Mouse (Mus musculus) embryonic fibroblast, embryonic 13.5 days (primary cell): ENCODE results near the gene Obp2b. TPM values are rescaled to one million over a fixed set of nuclear protein-coding genes. Genes with fewer than 3 reads are reported as not detected.
"Not testable (repeated sequence)": the region's sequence is repeated elsewhere in the genome, so short reads cannot be mapped to it uniquely, and the experiment has no call there.

Experiments used
- H3K27ac ChIP-seq: 2 replicates; pipeline ENCODE4 v1.5.1; 2012; ENCODE audit warnings: low read length, control low read depth, inconsistent platforms; ENCODE audit not compliant: insufficient read depth
- H3K4me1 ChIP-seq: 2 replicates; pipeline ENCODE4 v1.6.1; 2011; ENCODE audit warnings: low read length; ENCODE audit not compliant: control insufficient read depth, insufficient read depth
- H3K4me3 ChIP-seq: 2 replicates; pipeline ENCODE4 v1.5.1; 2011; ENCODE audit warnings: mild to moderate bottlenecking, control low read depth, low read length; ENCODE audit not compliant: insufficient read depth
- CTCF ChIP-seq: IDR thresholded peaks from 2 replicates; pipeline ENCODE4 v1.5.1; 2011; ENCODE audit warnings: mild to moderate bottlenecking, control low read depth, low read length, moderate library complexity, borderline replicate concordance; ENCODE audit not compliant: insufficient read depth
- POLR2A ChIP-seq: IDR thresholded peaks from 2 replicates; pipeline ENCODE4 v1.6.1; 2011; ENCODE audit warnings: low read depth, mild to moderate bottlenecking, control low read depth, low read length, moderate library complexity
- polyA plus RNA-seq: library from polyadenylated mRNA; stranded (reverse); fragments of >200 nt; gene quantifications from 2 replicates; pipeline ENCODE4 v1.2.4, GENCODE M21; 2011; ENCODE audit warnings: low read depth; ENCODE audit not compliant: missing spikeins, insufficient read length

Gene Obp2b
- polyA plus RNA-seq: not detected in 2 replicates

GRCm38 (mm10) chr2:25736709-25737108 lies at the start of gene Obp2b:
Gene Obp2b (plus strand): TSS chr2:25737009.
- H3K4me1 ChIP-seq, H3K4me3 ChIP-seq, H3K27ac ChIP-seq: not testable (repeated sequence)

GRCm38 (mm10) chr2:25694605-25695004 lies 42.2 kb upstream of the Obp2b start:
- Histone ChIP-seq H3K4me3 (no peak overlapping the region), H3K4me1 (no peaks in the 10 kb centered on the region), H3K27ac (no peak overlapping the region)
- peak; percentile 33; the same call in 1 of the 2 replicates for TF ChIP-seq CTCF
- no peak for TF ChIP-seq POLR2A

GRCm38 (mm10) chr2:25696951-25697350 lies 39.9 kb upstream of the Obp2b start:
- no peak overlapping the region for H3K27ac ChIP-seq
- H3K4me1 ChIP-seq: no peaks in the 10 kb centered on the region
- TF ChIP-seq POLR2A (no peak), CTCF (no peak)
- H3K4me3 ChIP-seq: no peak overlapping the region

- Histone ChIP-seq H3K4me1 (no peaks in the 10 kb centered on the region), H3K27ac (no peak overlapping the region), H3K4me3 (no peak overlapping the region)
- TF ChIP-seq POLR2A (no peak), CTCF (no peak)
Measured at GRCm38 (mm10) chr2:25698696-25699095, 38.1 kb upstream of the Obp2b start.

- H3K27ac ChIP-seq, H3K4me3 ChIP-seq, H3K4me1 ChIP-seq: not testable (repeated sequence)
Measured at GRCm38 (mm10) chr2:25699743-25700142, 37.1 kb upstream of the Obp2b start, which contains the start of gene Obp2a. Gene Obp2a (plus strand): TSS chr2:25700043.

GRCm38 (mm10) chr2:25701001-25701400 lies 35.8 kb upstream of the Obp2b start:
- TF ChIP-seq POLR2A (no peak), CTCF (no peak)
- Histone ChIP-seq H3K27ac (no peak overlapping the region), H3K4me3 (no peak overlapping the region), H3K4me1 (no peaks in the 10 kb centered on the region)

GRCm38 (mm10) chr2:25703706-25704105 lies 33.1 kb upstream of the Obp2b start:
- Histone ChIP-seq H3K4me3 (no peak overlapping the region), H3K27ac (no peak overlapping the region), H3K4me1 (no peaks in the 10 kb centered on the region)
- no peak for TF ChIP-seq CTCF

- Histone ChIP-seq H3K4me3 (peak within 1 kb of the TSS; percentile 67), H3K27ac (no peak within 1 kb of the TSS), H3K4me1 (no peaks in the 10 kb centered on the region)
- TF ChIP-seq POLR2A: peak; percentile 69
- TF ChIP-seq CTCF: peak; percentile 92; the same call in 1 of the 2 replicates
Measured at GRCm38 (mm10) chr2:25706643-25707481, 29.9 kb upstream of the Obp2b start, which contains the start of gene Bmyc. Gene Bmyc (plus strand): TSS chr2:25706739.

- Histone ChIP-seq H3K4me1 (no peaks in the 10 kb centered on the region), H3K27ac (no peak overlapping the region), H3K4me3 (no peak overlapping the region)
- TF ChIP-seq POLR2A (no peak), CTCF (no peak)
Measured at GRCm38 (mm10) chr2:25708121-25708520, 28.7 kb upstream of the Obp2b start.

GRCm38 (mm10) chr2:25709056-25709455 lies 27.8 kb upstream of the Obp2b start:
- H3K4me1 ChIP-seq, H3K4me3 ChIP-seq, H3K27ac ChIP-seq: not testable (repeated sequence)

- H3K4me1 ChIP-seq, H3K27ac ChIP-seq, H3K4me3 ChIP-seq: not testable (repeated sequence)
Measured at GRCm38 (mm10) chr2:25709791-25710190, 27.0 kb upstream of the Obp2b start.

- not testable (repeated sequence) for H3K27ac ChIP-seq, H3K4me3 ChIP-seq, H3K4me1 ChIP-seq
Measured at GRCm38 (mm10) chr2:25711641-25712040, 25.2 kb upstream of the Obp2b start.
